Mouse (Mus musculus): ENCODE measurements around the gene Lrrc43. TPM values are rescaled to one million over a fixed set of nuclear protein-coding genes. Genes with fewer than 3 reads are reported as not detected.

Gene Lrrc43
- polyA plus RNA-seq, 1 experiment: not detected

DNA sequence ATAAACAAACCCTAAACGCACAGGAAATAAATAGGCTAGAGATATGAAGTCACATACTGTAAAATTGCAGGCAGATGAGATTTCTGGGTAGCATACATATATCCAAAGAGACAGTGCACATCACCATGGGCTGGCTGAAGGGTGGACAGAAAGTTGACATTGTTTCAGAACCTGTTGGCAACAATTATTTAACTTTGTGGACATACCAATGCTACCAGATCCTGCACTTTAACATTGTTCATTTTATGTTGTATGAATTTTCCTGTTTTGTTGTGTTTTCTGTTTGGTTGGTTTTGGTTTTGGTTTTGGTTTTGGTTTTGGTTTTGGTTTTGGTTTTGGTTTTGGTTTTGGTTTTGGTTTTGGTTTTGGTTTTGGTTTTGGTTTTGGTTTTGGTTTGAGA lies 24.5 kb upstream of the Lrrc43 start:
- TF ChIP-seq GATA1 (IDR thresholded peaks at IDR 0.05; ENCODE audit: low read length): no peak
- no peak for TF ChIP-seq TAL1 (IDR thresholded peaks at IDR 0.05; ENCODE audit: low read length)
- no peaks in the 10 kb centered on the region; the same call in 1 of the 2 replicates for H3K4me1 ChIP-seq (ENCODE audit: control insufficient read depth)
- no peak overlapping the region for H3K4me3 ChIP-seq (replicated peaks)
- H3K27me3 ChIP-seq (ENCODE audit: control insufficient read depth): peaks cover under 1% of the 10 kb centered on the region; the same call in 1 of the 2 replicates
- H3K36me3 ChIP-seq (ENCODE audit: control insufficient read depth): no peaks in the 10 kb centered on the region
- no peaks in the 10 kb centered on the region for H3K9me3 ChIP-seq (ENCODE audit: control insufficient read depth, low read length)

DNA sequence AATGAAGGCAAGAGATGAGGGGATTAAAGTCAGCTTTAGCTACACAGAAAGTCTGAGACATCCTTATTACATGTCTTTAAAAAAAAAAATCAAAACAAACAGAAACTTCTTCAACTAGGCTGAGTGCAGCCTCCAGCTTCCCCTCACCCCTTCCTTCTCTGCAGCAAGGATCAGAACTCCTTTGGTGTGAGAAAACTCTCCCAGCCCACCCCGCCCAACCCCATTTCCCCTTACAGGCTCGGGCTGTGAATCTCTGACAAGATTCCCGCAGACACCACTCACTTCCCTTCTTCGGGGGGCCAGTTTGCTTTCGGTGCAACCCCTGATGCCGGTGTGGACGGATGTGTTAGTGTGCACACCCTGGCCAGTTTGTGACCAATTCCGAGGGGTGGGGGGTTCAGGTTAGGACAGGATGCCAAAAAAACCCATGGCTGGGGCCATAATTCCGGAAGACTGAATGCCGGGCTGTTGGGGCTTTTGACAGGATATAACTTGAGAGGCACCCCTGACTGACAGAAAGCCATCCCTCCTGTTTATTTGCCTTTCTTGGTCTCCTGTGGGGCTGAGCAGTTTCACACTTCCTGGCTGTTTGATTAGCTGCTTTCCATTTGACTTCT lies 18.2 kb upstream of the Lrrc43 start:
- Histone ChIP-seq H3K4me3 (replicated peaks) (no peak overlapping the region), H3K27me3 (ENCODE audit: control insufficient read depth) (peaks cover 20% of the 10 kb centered on the region), H3K36me3 (ENCODE audit: control insufficient read depth) (no peaks in the 10 kb centered on the region), H3K9me3 (ENCODE audit: control insufficient read depth, low read length) (no peaks in the 10 kb centered on the region), H3K4me1 (ENCODE audit: control insufficient read depth) (no peaks in the 10 kb centered on the region)
- TF ChIP-seq TAL1 (IDR thresholded peaks at IDR 0.05; ENCODE audit: low read length): no peak
- no peak for TF ChIP-seq GATA1 (IDR thresholded peaks at IDR 0.05; ENCODE audit: low read length)

DNA sequence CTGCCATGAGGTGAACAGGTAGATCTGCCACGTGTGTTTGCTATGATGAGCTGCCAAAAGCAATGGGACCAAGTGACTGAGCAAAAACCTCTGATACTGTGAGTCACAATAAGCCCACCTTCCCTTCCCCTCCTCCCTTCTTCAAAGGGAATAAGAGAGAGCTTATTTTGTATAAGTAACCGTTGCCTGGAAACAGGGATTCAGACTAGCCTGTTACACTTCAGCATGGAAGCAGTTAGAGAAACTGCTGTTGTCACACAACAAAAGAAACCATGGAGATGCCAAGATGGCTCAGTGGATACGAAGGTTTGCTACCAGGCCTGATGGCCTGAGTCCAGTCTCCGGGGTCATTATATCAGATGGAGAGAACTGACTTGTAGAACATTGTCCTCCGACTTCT lies 15.3 kb upstream of the Lrrc43 start:
- Histone ChIP-seq H3K9me3 (ENCODE audit: control insufficient read depth, low read length) (no peaks in the 10 kb centered on the region), H3K27me3 (ENCODE audit: control insufficient read depth) (peaks cover 20% of the 10 kb centered on the region), H3K4me1 (ENCODE audit: control insufficient read depth) (no peaks in the 10 kb centered on the region), H3K4me3 (replicated peaks) (no peak overlapping the region), H3K36me3 (ENCODE audit: control insufficient read depth) (no peaks in the 10 kb centered on the region)
- TF ChIP-seq GATA1 (IDR thresholded peaks at IDR 0.05; ENCODE audit: low read length) (no peak), TAL1 (IDR thresholded peaks at IDR 0.05; ENCODE audit: low read length) (no peak)

DNA sequence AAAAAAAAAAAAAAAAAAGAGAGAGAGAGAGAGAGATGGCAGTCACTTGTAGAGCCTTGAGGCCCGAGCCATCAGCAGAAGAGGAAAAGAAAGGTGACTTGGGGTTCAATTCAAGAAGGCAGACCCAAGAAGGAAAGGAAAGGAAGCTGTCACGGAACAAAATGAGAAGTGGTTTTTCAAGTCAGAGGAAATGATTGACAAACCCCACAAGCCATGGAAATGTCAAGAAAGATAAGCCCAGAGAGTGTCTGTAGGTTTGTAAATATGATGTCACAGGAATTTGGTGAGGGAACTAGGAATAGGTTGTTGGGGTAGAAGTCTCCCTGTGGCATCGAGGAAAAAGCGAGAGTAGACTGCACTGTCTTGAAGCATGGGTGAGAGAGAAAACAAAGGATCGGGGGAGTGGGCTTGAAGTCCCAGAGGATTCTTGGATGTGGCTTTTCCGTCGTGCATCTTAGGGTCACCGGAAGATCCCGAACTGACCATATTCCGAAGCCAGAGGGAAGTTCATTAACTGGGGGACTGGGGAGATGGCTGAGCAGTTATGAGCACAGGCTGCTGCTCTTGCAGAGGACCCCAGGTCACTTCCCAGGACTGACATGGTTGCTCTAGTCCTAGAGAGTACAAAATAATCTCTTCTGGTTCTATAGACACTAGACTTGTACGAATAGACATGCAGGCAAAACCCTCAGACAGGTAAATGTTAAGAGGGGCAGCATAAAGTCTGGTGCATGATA lies 1.3 kb upstream of the Lrrc43 start:
- no peak overlapping the region for H3K4me3 ChIP-seq (replicated peaks)
- H3K9me3 ChIP-seq (ENCODE audit: control insufficient read depth, low read length): no peaks in the 10 kb centered on the region
- H3K27me3 ChIP-seq (ENCODE audit: control insufficient read depth): peaks cover 17% of the 10 kb centered on the region
- no peaks in the 10 kb centered on the region for H3K36me3 ChIP-seq (ENCODE audit: control insufficient read depth)
- H3K4me1 ChIP-seq (ENCODE audit: control insufficient read depth): no peaks in the 10 kb centered on the region
- TF ChIP-seq TAL1 (IDR thresholded peaks at IDR 0.05; ENCODE audit: low read length): no peak

DNA sequence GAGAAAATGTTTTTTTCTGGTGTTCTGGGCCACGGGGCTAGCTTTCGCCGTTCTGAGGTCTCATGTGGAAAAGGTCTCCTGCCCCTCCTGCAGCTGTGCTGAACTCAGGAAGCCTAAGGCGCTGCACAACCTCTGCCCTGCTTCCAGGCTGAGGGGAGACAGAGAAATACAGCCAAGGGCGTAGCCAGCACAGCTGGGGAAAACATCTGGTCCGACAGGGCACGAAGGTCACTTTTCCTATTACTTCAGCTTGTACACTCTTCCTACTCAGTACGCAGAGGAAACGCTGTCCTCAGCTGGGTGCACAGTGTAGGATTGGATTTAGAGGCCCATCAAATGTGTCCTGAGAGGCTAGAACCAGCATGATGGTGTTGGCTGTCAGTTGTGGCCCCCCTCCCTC lies 830 bp downstream of the Lrrc43 start:
- Histone ChIP-seq H3K27me3 (ENCODE audit: control insufficient read depth) (peaks cover 17% of the 10 kb centered on the region), H3K9me3 (ENCODE audit: control insufficient read depth, low read length) (no peaks in the 10 kb centered on the region), H3K4me1 (ENCODE audit: control insufficient read depth) (no peaks in the 10 kb centered on the region), H3K4me3 (replicated peaks) (no peak overlapping the region), H3K36me3 (ENCODE audit: control insufficient read depth) (no peaks in the 10 kb centered on the region)
- TF ChIP-seq GATA1 (IDR thresholded peaks at IDR 0.05; ENCODE audit: low read length) (no peak), TAL1 (IDR thresholded peaks at IDR 0.05; ENCODE audit: low read length) (no peak)

DNA sequence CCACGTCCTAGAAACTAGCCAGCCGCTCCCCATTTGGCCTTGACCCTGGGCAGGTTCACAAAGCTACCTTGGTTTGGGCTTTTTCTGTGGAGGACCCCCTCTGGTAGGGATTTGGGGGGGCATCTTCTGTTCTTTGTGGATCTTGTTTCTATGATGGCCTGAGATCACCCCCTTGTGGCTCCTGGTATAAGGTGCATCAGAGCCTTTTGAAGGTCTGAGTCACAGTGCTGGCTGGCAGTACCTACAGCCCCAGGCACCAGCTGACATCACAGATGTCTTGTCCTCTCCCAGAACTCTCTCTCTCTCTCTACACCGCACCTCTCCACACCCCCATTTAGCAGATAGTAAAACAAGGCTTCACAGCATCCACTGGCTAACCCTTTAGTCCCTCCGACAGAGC lies 10.6 kb downstream of the Lrrc43 start:
- H3K9me3 ChIP-seq (ENCODE audit: control insufficient read depth, low read length): no peaks in the 10 kb centered on the region
- no peak overlapping the region for H3K4me3 ChIP-seq (replicated peaks)
- peaks cover 29% of the 10 kb centered on the region for H3K27me3 ChIP-seq (ENCODE audit: control insufficient read depth)
- H3K4me1 ChIP-seq (ENCODE audit: control insufficient read depth): peaks cover 6% of the 10 kb centered on the region
- no peaks in the 10 kb centered on the region for H3K36me3 ChIP-seq (ENCODE audit: control insufficient read depth)
- TF ChIP-seq TAL1 (IDR thresholded peaks at IDR 0.05; ENCODE audit: low read length) (no peak), GATA1 (IDR thresholded peaks at IDR 0.05; ENCODE audit: low read length) (no peak)

DNA sequence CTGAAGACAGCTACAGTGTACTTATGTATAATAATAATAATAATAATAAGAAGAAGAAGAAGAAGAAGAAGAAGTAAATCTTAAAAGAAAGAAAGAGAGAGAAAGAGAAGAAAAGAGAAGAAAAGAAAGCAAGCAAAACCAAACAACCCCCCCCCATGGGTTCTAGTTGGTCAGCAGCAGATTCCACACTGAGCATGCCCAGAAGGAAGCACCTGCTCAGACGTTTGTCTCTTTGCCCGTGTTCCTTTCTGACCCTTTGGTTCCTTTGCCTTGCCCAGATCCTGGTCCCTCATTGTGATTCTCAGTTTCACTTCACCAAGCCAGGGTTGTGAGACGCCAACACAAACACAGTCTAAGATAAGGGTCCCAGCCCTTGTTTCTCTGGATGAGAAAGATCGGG lies 12.9 kb downstream of the Lrrc43 start:
- H3K4me1 ChIP-seq (ENCODE audit: control insufficient read depth): peaks cover 6% of the 10 kb centered on the region
- H3K27me3 ChIP-seq (ENCODE audit: control insufficient read depth): peaks cover 45% of the 10 kb centered on the region
- TF ChIP-seq TAL1 (IDR thresholded peaks at IDR 0.05; ENCODE audit: low read length) (no peak), GATA1 (IDR thresholded peaks at IDR 0.05; ENCODE audit: low read length) (no peak)
- H3K9me3 ChIP-seq (ENCODE audit: control insufficient read depth, low read length): no peaks in the 10 kb centered on the region
- H3K4me3 ChIP-seq (replicated peaks): no peak overlapping the region
- H3K36me3 ChIP-seq (ENCODE audit: control insufficient read depth): no peaks in the 10 kb centered on the region

DNA sequence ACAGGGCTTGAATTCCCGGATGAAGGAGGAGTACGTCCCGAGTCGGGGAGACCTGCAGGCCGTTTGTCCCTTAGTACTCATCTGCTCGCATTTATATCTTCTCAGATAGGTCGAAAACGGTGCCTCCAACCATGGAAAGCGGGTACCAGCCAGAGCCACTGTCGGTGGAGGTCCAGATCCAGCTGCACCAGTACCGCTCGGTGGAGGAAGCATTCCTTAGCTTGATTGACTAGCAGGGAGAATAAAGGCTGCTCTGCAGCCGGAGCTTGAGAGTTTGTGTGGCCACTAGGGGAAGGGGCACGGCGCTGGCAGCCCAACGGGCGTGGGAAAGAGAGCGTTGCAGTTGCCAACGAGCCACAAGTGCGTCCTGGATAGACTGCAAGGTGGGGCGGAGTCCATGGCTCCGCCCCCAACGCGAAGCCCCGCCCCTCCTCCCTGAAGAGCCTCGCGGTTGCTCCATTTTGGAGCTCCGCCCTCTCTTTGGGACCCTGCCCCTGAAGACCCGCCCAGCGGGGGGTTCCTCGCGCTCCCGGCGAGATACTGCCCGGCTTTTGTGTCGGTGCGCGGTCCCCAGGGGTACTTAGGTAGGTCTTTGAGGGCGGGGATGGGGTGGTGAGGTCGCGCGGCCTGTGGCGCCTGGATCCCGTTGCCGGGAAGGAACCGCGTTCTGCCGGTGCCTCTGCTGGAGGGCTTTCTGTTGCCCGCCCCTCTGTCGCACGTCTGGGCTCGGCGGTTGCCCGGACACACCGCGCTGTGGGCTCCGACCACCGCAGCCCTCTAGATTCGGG lies 19.0 kb downstream of the Lrrc43 start:
- Histone ChIP-seq H3K9me3 (ENCODE audit: control insufficient read depth, low read length) (no peaks in the 10 kb centered on the region), H3K27me3 (ENCODE audit: control insufficient read depth) (peaks cover 57% of the 10 kb centered on the region), H3K4me1 (ENCODE audit: control insufficient read depth) (peaks cover 28% of the 10 kb centered on the region), H3K36me3 (ENCODE audit: control insufficient read depth) (peaks cover 14% of the 10 kb centered on the region), H3K4me3 (replicated peaks) (peak overlapping the region; percentile 54)
- TF ChIP-seq GATA1 (IDR thresholded peaks at IDR 0.05; ENCODE audit: low read length) (no peak), TAL1 (IDR thresholded peaks at IDR 0.05; ENCODE audit: low read length) (no peak)

DNA sequence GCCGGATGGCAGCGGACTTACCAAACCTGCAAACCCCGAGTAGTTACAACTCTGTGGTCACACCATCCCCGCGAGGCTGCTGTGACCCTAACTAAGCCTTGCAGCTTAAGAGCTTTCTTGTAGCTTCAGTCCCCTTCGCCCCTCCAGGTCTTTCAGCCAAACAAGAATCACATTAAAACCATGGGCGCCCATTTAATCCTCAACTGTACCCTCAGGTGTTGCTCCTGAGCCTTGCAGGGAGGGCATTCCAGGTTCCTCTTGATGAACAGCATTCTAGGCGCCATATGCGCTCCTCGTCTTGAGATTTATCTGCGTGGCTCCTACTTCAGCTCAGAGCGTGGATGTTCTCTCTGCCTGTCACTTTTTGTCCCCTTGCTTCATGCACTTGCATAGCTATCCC lies 19.8 kb downstream of the Lrrc43 start:
- TF ChIP-seq TAL1 (IDR thresholded peaks at IDR 0.05; ENCODE audit: low read length): no peak
- no peak for TF ChIP-seq GATA1 (IDR thresholded peaks at IDR 0.05; ENCODE audit: low read length)
- peaks cover 53% of the 10 kb centered on the region for H3K27me3 ChIP-seq (ENCODE audit: control insufficient read depth)
- peak overlapping the region; percentile 54 for H3K4me3 ChIP-seq (replicated peaks)
- peaks cover 28% of the 10 kb centered on the region for H3K4me1 ChIP-seq (ENCODE audit: control insufficient read depth)
- no peaks in the 10 kb centered on the region for H3K9me3 ChIP-seq (ENCODE audit: control insufficient read depth, low read length)
- H3K36me3 ChIP-seq (ENCODE audit: control insufficient read depth): peaks cover 17% of the 10 kb centered on the region
